Mouse (Mus musculus) hindbrain, embryonic 16.5 days (tissue): ENCODE results near the gene Olfr1382. TPM values are rescaled to one million over a fixed set of nuclear protein-coding genes. Genes with fewer than 3 reads are reported as not detected.
A peak's percentile ranks its signal among the peaks of the same experiment; 100 is the strongest.
"Not testable (repeated sequence)": the region's sequence is repeated elsewhere in the genome, so short reads cannot be mapped to it uniquely, and the experiment has no call there.

Source experiments
- ATAC-seq: fragments of 200-750 bp; cut with Nextera tagmentation; 2 replicates; pipeline ENCODE4 v1.8.0; 2017; ENCODE audit warnings: moderate TSS enrichment, moderate library complexity
- H3K27ac ChIP-seq: fragments of 300-500 bp; sonication (generic); 2 replicates; pipeline ENCODE4 v1.5.1; 2014; ENCODE audit warnings: low read depth, mild to moderate bottlenecking, control low read depth, low read length, moderate library complexity
- H3K27me3 ChIP-seq: fragments of 300-500 bp; sonication (generic); replicated peaks from 2 replicates; pipeline ENCODE4 v1.6.1; 2014; ENCODE audit warnings: low read length; ENCODE audit not compliant: control insufficient read depth, insufficient read depth
- H3K36me3 ChIP-seq: fragments of 300-500 bp; sonication (generic); 2 replicates; pipeline ENCODE4 v1.6.1; 2014; ENCODE audit warnings: mild to moderate bottlenecking, low read length, moderate library complexity, mixed read lengths; ENCODE audit not compliant: control insufficient read depth, insufficient read depth
- H3K4me1 ChIP-seq: fragments of 300-500 bp; sonication (generic); 2 replicates; pipeline ENCODE4 v1.6.1; 2014; ENCODE audit warnings: low read depth, low read length; ENCODE audit not compliant: control insufficient read depth, insufficient read depth
- H3K4me2 ChIP-seq: fragments of 300-500 bp; sonication (generic); 2 replicates; pipeline ENCODE4 v1.6.1; 2014; ENCODE audit warnings: mild to moderate bottlenecking, low read length, control low read depth, moderate library complexity
- H3K4me3 ChIP-seq: fragments of 300-500 bp; sonication (generic); 2 replicates; pipeline ENCODE4 v1.5.1; 2014; ENCODE audit warnings: mild to moderate bottlenecking, low read length, control low read depth, moderate library complexity
- H3K9ac ChIP-seq: fragments of 300-500 bp; sonication (generic); 2 replicates; pipeline ENCODE4 v1.6.1; 2014; ENCODE audit warnings: low read depth, mild to moderate bottlenecking, control low read depth, low read length, moderate library complexity
- H3K9me3 ChIP-seq: fragments of 300-500 bp; sonication (generic); 2 replicates; pipeline ENCODE4 v1.6.1; 2014; ENCODE audit warnings: mild to moderate bottlenecking, low read length, moderate library complexity; ENCODE audit not compliant: control insufficient read depth
- WGBS: fragments of 180-500 bp; shearing (Covaris S2); extraction: QIAGEN DNeasy Blood & Tissue Kit; methylation state at CpG from one replicate; pipeline ENCODE4 v1.1.7; 2014; 5-methylcytosine and 5-hydroxymethylcytosine counted together
- polyA plus RNA-seq: library from polyadenylated mRNA; unstranded; fragments of >200 nt; fragmentation: Nextera tagmentation; extraction: Ambion mirVana; gene quantifications from 2 replicates; pipeline ENCODE4 v1.2.1, GENCODE M21; 2015

Olfr1382 gene
- polyA plus RNA-seq, result not detected in 2 replicates

DNA sequence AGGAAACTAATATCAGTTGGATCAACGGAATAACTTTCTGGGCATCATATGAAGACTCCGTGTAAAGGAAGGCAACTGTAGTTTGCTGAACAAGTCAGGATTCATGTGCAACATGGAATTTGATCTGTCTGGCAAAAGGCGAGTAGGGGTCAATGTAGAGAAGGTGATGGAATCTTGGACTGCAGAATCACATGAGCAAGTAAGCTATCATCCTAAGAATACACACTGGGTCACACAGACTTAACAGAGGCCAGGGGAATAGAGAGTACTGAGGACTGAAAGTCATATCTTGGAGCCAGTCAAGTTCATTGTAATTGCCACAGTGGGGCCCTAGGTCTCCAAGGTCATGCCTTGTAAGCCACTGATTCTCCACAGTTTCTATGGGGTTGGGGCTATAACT, at the start of gene Olfr1382:
Gene Olfr1382 (plus strand): TSS at position 301 of the 400 bp plus-strand sequence.
- Histone ChIP-seq H3K4me3 (no peak within 1 kb of the TSS), H3K9me3 (no peaks in the 10 kb centered on the region), H3K36me3 (no peaks in the 10 kb centered on the region), H3K9ac (no peak within 1 kb of the TSS), H3K27ac (no peak within 1 kb of the TSS), H3K4me1 (no peaks in the 10 kb centered on the region), H3K27me3 (no peaks in the 10 kb centered on the region), H3K4me2 (no peak within 1 kb of the TSS)
- no peak for ATAC-seq
- 82% methylated on average over 3 of the region's 3 CpGs for WGBS

DNA sequence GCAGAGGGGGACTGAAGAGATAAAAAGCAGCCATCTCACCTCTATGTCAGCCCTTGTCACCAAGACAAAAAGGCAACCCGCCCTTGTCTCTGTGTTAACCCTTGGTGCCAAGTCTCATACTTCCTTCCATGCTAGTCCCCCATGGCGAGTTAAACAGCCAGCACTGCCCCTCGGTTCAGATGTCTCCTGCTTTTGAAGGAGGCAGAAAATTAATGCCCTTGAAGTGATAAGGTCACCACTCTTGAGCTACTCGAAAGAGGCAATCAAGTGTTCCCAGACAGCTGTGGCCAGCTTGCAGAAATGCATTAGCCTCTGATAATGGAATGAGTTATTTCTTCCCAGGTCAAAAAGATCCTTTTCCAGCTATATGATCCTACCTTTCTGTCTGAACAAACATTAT, 42.1 kb upstream of the Olfr1382 start:
- Histone ChIP-seq H3K4me2 (no peak overlapping the region), H3K36me3 (no peaks in the 10 kb centered on the region), H3K4me1 (no peaks in the 10 kb centered on the region), H3K27me3 (no peaks in the 10 kb centered on the region), H3K9ac (no peak overlapping the region), H3K4me3 (no peak overlapping the region), H3K27ac (no peak overlapping the region), H3K9me3 (no peaks in the 10 kb centered on the region)
- 53% methylated on average over 4 of the region's 4 CpGs for WGBS
- ATAC-seq, result no peak

DNA sequence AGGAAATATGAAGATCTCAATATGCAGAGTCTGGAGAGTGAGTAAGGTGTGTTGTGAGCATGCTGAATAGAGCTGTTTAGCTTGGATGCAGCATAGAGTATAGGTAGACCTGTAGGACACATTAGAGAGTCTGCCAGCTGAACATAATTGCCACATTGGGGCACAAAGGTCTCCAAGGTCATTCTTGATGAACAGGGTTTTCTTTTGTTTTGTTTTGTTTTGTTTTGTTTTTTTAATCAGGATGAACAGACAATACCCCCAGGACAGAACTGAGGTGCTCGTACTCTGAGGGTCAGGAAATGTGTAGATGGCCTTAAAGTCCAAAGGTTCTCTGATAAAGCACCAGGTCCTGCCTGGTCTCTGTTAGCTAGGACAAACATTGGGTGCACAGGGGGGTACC, 39.3 kb upstream of the Olfr1382 start, which contains the start of gene Olfr1385:
Gene Olfr1385 (plus strand): TSS at position 301 of the 400 bp plus-strand sequence.
- H3K9ac ChIP-seq, H3K4me2 ChIP-seq, H3K4me1 ChIP-seq, ATAC-seq, H3K9me3 ChIP-seq, H3K27ac ChIP-seq, H3K4me3 ChIP-seq, H3K36me3 ChIP-seq, H3K27me3 ChIP-seq: not testable (repeated sequence)
- 76% methylated on average over 1 of the region's 1 CpGs for WGBS

DNA sequence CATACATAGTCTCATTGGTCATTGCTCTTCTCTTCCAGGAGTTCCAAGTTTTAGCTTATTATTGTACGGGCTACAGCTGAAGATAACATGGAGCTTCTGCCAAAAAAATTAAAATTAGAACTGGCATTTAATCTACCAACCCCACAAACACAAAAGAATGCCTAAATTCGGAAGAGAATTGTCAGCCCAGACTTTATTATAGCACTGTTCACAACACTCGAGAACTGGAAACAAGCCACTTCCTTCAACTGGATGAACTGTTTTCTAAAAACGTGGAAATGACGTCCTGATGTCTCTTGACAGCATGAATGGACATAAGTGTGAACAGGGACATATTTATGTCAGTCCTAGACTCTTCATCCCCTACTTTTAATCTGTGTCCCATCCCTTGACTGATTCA, 10.0 kb upstream of the Olfr1382 start:
- H3K4me2 ChIP-seq, result no peak overlapping the region

DNA sequence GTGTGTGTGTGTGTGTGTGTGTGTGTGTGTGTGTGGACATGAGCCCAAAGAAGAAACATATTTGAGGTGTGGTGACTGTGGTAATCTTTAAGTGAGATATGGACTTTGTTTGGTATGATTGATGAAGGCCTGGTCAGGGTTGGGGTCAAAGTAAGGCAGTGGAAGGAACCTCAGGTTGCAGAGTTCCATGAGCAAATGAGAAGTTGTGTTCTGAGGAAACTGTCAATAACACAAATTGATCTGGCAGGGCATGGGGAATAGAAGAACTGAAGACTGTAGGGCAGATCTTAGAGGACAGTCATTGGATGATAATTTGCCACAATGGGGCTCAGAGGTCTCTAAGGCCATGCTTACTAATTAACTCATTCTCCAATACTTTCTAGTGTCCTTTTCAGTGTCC, 8.7 kb upstream of the Olfr1382 start, which contains the start of gene Olfr1383:
Gene Olfr1383 (plus strand): TSS at position 301 of the 400 bp plus-strand sequence.
- Histone ChIP-seq H3K27me3 (no peaks in the 10 kb centered on the region), H3K4me1 (no peaks in the 10 kb centered on the region), H3K4me2 (no peak within 1 kb of the TSS), H3K9me3 (no peaks in the 10 kb centered on the region), H3K36me3 (no peaks in the 10 kb centered on the region), H3K9ac (no peak within 1 kb of the TSS), H3K4me3 (no peak within 1 kb of the TSS), H3K27ac (no peak within 1 kb of the TSS)
- ATAC-seq, result no peak

More for the DNA sequence above, 10.0 kb upstream of the Olfr1382 start:
- Histone ChIP-seq H3K36me3 (no peaks in the 10 kb centered on the region), H3K9ac (no peak overlapping the region), H3K4me3 (no peak overlapping the region), H3K27me3 (no peaks in the 10 kb centered on the region), H3K9me3 (no peaks in the 10 kb centered on the region), H3K4me1 (no peaks in the 10 kb centered on the region), H3K27ac (no peak overlapping the region)
- ATAC-seq, result no peak
- WGBS, result 75% methylated on average over 5 of the region's 5 CpGs

DNA sequence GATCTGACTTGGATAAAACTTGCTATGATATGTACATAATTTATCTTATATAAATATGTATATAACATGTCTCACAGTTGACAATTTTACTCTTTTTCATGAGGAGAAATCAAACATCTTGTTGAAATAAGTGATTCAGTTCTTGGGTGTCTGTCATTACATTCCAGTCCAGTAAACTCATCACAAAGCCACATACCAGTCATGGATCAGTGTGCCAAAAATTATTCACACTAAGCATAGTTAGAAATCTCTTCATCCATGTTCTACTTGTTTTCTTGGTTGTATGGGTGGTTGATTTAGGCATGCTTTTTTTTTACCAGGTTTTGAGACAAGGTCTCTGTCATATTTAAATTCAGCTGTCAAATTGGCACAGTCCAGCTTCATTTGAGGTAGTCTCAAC, 4.7 kb downstream of the Olfr1382 start:
- no peak for ATAC-seq
- no peaks in the 10 kb centered on the region for H3K36me3 ChIP-seq
- H3K27me3 ChIP-seq, result no peaks in the 10 kb centered on the region
- H3K4me2 ChIP-seq, result no peak overlapping the region
- no peak overlapping the region for H3K27ac ChIP-seq
- no peaks in the 10 kb centered on the region for H3K4me1 ChIP-seq
- H3K9me3 ChIP-seq, result no peaks in the 10 kb centered on the region
- no peak overlapping the region for H3K4me3 ChIP-seq
- H3K9ac ChIP-seq, result no peak overlapping the region

DNA sequence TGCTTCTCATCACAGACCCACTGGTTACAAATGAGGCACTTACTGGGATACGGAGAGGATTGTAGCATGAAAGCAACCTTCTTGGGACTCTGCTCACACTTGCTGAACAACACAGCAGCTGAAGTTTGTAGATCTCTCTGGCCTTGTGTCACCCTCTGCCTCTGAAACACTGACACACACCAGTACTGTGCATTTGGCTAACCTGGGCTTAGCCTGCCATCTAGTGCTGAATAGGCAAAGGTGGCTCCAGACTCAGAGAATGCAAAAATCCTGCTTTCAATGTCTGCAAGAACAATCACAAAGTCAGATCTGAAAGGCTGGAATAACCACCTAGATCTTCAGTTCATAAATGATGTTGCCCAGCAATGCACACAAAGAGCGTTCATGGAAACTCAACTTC, 8.6 kb downstream of the Olfr1382 start:
- peak; percentile 87 for ATAC-seq
- not testable (repeated sequence) for H3K4me2 ChIP-seq, H3K36me3 ChIP-seq, H3K4me3 ChIP-seq, H3K27ac ChIP-seq, H3K4me1 ChIP-seq, H3K27me3 ChIP-seq, H3K9me3 ChIP-seq, H3K9ac ChIP-seq
- 93% methylated on average over 2 of the region's 2 CpGs for WGBS

DNA sequence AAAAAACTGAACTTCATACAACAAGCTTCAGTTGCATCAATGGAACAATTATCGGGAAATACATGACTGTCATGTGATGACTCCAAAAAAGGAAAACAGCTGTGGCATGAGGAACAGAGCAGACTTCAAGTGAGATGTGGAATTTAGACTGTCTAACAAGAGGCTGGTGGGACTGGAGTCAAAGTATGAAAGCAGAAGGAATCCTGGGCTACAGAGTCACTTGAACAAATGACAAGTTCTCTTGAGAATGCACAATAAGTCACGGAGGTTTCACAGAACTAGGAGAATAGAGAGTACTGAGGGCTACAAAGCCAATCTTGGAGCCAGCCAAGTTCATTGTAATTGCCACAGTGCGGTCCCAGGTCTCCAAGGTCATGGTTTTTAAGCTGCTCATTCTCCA, 15.1 kb downstream of the Olfr1382 start, which contains the start of gene Olfr1381:
Gene Olfr1381 (plus strand): TSS at position 301 of the 400 bp plus-strand sequence.
- not testable (repeated sequence) for ATAC-seq, H3K27me3 ChIP-seq, H3K9me3 ChIP-seq, H3K9ac ChIP-seq, H3K36me3 ChIP-seq, H3K4me2 ChIP-seq, H3K27ac ChIP-seq, H3K4me1 ChIP-seq, H3K4me3 ChIP-seq
- WGBS, result 49% methylated on average over 3 of the region's 3 CpGs

DNA sequence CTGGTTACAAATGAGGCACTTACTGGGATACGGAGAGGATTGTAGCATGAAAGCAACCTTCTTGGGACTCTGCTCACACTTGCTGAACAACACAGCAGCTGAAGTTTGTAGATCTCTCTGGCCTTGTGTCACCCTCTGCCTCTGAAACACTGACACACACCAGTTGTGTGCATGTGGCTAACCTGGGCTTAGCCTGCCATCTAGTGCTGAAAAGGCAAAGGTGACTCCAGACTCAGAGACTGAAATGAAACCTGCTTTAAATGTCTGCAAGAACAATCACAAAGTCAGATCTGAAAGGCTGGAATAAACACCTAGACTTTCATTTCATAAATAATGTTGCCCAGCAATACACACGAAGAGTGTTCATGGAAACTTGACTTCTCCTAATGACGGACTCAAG, 26.0 kb downstream of the Olfr1382 start:
- not testable (repeated sequence) for H3K27me3 ChIP-seq, H3K36me3 ChIP-seq, H3K9me3 ChIP-seq, H3K4me1 ChIP-seq, H3K27ac ChIP-seq, H3K9ac ChIP-seq, H3K4me2 ChIP-seq, H3K4me3 ChIP-seq, ATAC-seq
- WGBS, result 80% methylated on average over 3 of the region's 3 CpGs

DNA sequence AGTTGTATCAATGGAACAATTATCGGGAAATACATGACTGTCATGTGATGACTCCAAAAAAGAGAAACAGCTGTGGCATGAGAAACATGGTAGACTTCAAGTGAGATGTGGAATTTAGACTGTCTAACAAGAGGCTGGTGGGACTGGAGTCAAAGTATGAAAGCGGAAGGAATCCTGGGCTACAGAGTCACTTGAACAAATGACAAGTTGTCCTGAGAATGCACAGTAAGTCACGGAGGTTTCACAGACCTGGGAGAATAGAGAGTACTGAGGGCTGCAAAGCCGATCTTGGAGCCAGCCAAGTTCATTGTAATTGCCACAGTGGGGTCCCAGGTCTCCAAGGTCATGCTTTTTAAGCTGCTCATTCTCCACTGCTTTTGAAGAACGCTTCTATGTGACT, 28.5 kb downstream of the Olfr1382 start, which contains the start of gene Olfr1380:
Gene Olfr1380 (plus strand): TSS at position 301 of the 400 bp plus-strand sequence.
- not testable (repeated sequence) for H3K9ac ChIP-seq, H3K27ac ChIP-seq, H3K9me3 ChIP-seq, H3K27me3 ChIP-seq, H3K4me2 ChIP-seq, H3K36me3 ChIP-seq, H3K4me1 ChIP-seq, H3K4me3 ChIP-seq, ATAC-seq
- 57% methylated on average over 5 of the region's 5 CpGs for WGBS
